Mouse (Mus musculus): ENCODE results near the gene Cdh8.

Cdh8 gene

GRCm38 (mm10) chr8:99415966-99416781 lies at the start of gene Cdh8:
Gene Cdh8 (minus strand): TSS chr8:99416471.
- in situ Hi-C loops (cut with MboI, MseI): no loop called here

- in situ Hi-C loops (cut with MboI, MseI): no loop called here
Measured at GRCm38 (mm10) chr8:99446506-99446905, 30.2 kb upstream of the Cdh8 start.

GRCm38 (mm10) chr8:99425901-99426300 lies 9.6 kb upstream of the Cdh8 start:
- in situ Hi-C loops (cut with MboI, MseI): no loop called here

GRCm38 (mm10) chr8:99421516-99421915 lies 5.2 kb upstream of the Cdh8 start:
- in situ Hi-C loops (cut with MboI, MseI): no loop called here

- in situ Hi-C loops (cut with MboI, MseI): no loop called here
Measured at GRCm38 (mm10) chr8:99419726-99420125, 3.5 kb upstream of the Cdh8 start.

- in situ Hi-C loops (cut with MboI, MseI): no loop called here
Measured at GRCm38 (mm10) chr8:99417456-99417855, 1.2 kb upstream of the Cdh8 start.

- in situ Hi-C loops (cut with MboI, MseI): no loop called here
Measured at GRCm38 (mm10) chr8:99415076-99415965, 950 bp downstream of the Cdh8 start.

- in situ Hi-C loops (cut with MboI, MseI): no loop called here
Measured at GRCm38 (mm10) chr8:99414483-99414921, 1.8 kb downstream of the Cdh8 start.

- in situ Hi-C loops (cut with MboI, MseI): no loop called here
Measured at GRCm38 (mm10) chr8:99413877-99414482, 2.3 kb downstream of the Cdh8 start.

GRCm38 (mm10) chr8:99393908-99394307 lies 22.4 kb downstream of the Cdh8 start:
- in situ Hi-C loops (cut with MboI, MseI): no loop called here

GRCm38 (mm10) chr8:99370104-99370503 lies 46.2 kb downstream of the Cdh8 start:
- in situ Hi-C loops (cut with MboI, MseI): no loop called here

GRCm38 (mm10) chr8:99369166-99369565 lies 47.1 kb downstream of the Cdh8 start:
- in situ Hi-C loops (cut with MboI, MseI): no loop called here

- in situ Hi-C loops (cut with MboI, MseI): no loop called here
Measured at GRCm38 (mm10) chr8:99368449-99368848, 47.8 kb downstream of the Cdh8 start.

GRCm38 (mm10) chr8:99353923-99354322 lies 62.3 kb downstream of the Cdh8 start:
- in situ Hi-C loops (cut with MboI, MseI): no loop called here

GRCm38 (mm10) chr8:99353221-99353620 lies 63.0 kb downstream of the Cdh8 start:
- in situ Hi-C loops (cut with MboI, MseI): no loop called here

- in situ Hi-C loops (cut with MboI, MseI): no loop called here
Measured at GRCm38 (mm10) chr8:99349456-99349855, 66.8 kb downstream of the Cdh8 start.

GRCm38 (mm10) chr8:99348618-99349017 lies 67.7 kb downstream of the Cdh8 start:
- in situ Hi-C loops (cut with MboI, MseI): no loop called here

- in situ Hi-C loops (cut with MboI, MseI): no loop called here
Measured at GRCm38 (mm10) chr8:99339310-99339709, 77.0 kb downstream of the Cdh8 start.

GRCm38 (mm10) chr8:99327559-99327958 lies 88.7 kb downstream of the Cdh8 start:
- in situ Hi-C loops (cut with MboI, MseI): no loop called here

- in situ Hi-C loops (cut with MboI, MseI): no loop called here
Measured at GRCm38 (mm10) chr8:99314561-99314960, 101.7 kb downstream of the Cdh8 start.

GRCm38 (mm10) chr8:99304184-99304583 lies 112.1 kb downstream of the Cdh8 start:
- in situ Hi-C loops (cut with MboI, MseI): no loop called here

GRCm38 (mm10) chr8:99290201-99290600 lies 126.1 kb downstream of the Cdh8 start:
- in situ Hi-C loops (cut with MboI, MseI): no loop called here

All from T-helper 1 cell (primary cell).